In the genomic region with DNA sequence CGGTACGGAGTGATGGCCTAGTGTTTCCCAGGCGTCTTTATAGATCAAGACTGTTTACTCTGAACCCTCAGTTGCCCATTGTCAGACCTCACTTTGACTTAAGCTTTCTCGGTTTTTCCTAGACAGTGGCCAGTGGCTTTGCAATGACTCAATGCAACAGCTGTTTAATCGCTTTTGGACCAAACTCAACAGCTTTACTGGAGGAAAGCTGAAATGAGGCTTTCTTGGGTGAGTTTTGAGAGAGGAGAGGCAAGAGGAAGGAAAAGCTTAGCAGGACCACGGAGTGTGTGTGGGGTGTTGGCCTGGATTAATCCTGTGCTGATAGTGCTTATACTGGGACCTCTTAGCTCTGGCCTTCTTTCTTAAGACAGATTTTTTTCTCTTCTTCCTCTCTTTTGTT, we compare ENCODE assay signal across 8 mouse cellular contexts. TPM values are rescaled to one million over a fixed set of nuclear protein-coding genes. Genes with fewer than 3 reads are reported as not detected.
DNase-seq lines count a peak whose midpoint lies in the region; ATAC-seq and TF ChIP-seq lines count a peak whose summit lies in the region.

No protein-coding gene starts in this region.

- no peak for ATAC-seq in embryonic facial prominence, embryonic 13.5 days (ENCODE audit: insufficient number of reproducible peaks, insufficient read depth, low FRiP score, low TSS enrichment, low read depth)
- no peak for ATAC-seq in hindbrain, embryonic 14.5 days (ENCODE audit: low FRiP score)
- no peak for ATAC-seq in midbrain, postnatal 0 days (ENCODE audit: low FRiP score)

- no peak for TF ChIP-seq CTCF in midbrain, postnatal 0 days (IDR thresholded peaks at IDR 0.05)
- TF ChIP-seq CTCF in layer of hippocampus, adult 2 months (conservative IDR thresholded peaks at IDR 0.05), result no peak

- no peak overlapping the region for H3K27ac ChIP-seq in heart, embryonic 10.5 days
- peak overlapping the region; percentile 78; the same call in 1 of the 2 replicates for H3K27ac ChIP-seq in embryonic facial prominence, embryonic 13.5 days
- no peak overlapping the region for H3K27ac ChIP-seq in hindbrain, embryonic 14.5 days
- H3K27ac ChIP-seq in midbrain, postnatal 0 days (ENCODE audit: low read depth, low read length), result no peak overlapping the region
- H3K27ac ChIP-seq in layer of hippocampus, adult 2 months, result no peak overlapping the region

- DNase-seq in heart, embryonic 10.5 days (ENCODE audit: low spot score), result no peak
- no peak for DNase-seq in heart, postnatal 25 days (ENCODE audit: low spot score)
- no peak for DNase-seq in hindbrain, embryonic 14.5 days (ENCODE audit: low spot score)
- DNase-seq in midbrain, postnatal 0 days (ENCODE audit: low spot score), result no peak
- no peak for DNase-seq in layer of hippocampus, adult 2 months (ENCODE audit: low spot score in 2 of 2)
- no peak for DNase-seq in kidney, adult 18-20 months
- DNase-seq in cerebellum, adult 8-10 months, result no peak

- H3K9me3 ChIP-seq in heart, embryonic 10.5 days, result peaks cover 3% of the 10 kb centered on the region; the same call in 1 of the 2 replicates
- no peaks in the 10 kb centered on the region for H3K9me3 ChIP-seq in embryonic facial prominence, embryonic 13.5 days
- H3K9me3 ChIP-seq in hindbrain, embryonic 14.5 days (ENCODE audit: control insufficient read depth, low read length), result peaks cover 10% of the 10 kb centered on the region
- H3K9me3 ChIP-seq in midbrain, postnatal 0 days (ENCODE audit: low read length), result peaks cover 5% of the 10 kb centered on the region; the same call in 1 of the 2 replicates

- H3K27me3 ChIP-seq in heart, embryonic 10.5 days (ENCODE audit: insufficient read depth, poor library complexity, severe bottlenecking), result peaks cover 65% of the 10 kb centered on the region
- peaks cover 76% of the 10 kb centered on the region for H3K27me3 ChIP-seq in embryonic facial prominence, embryonic 13.5 days
- H3K27me3 ChIP-seq in hindbrain, embryonic 14.5 days (ENCODE audit: control insufficient read depth, insufficient read depth, low read length), result peaks cover 86% of the 10 kb centered on the region
- H3K27me3 ChIP-seq in midbrain, postnatal 0 days (ENCODE audit: insufficient read depth, low read length), result peaks cover 45% of the 10 kb centered on the region

- peak overlapping the region; percentile 68 for H3K4me3 ChIP-seq in heart, embryonic 10.5 days
- peak overlapping the region; percentile 48 for H3K4me3 ChIP-seq in embryonic facial prominence, embryonic 13.5 days
- H3K4me3 ChIP-seq in hindbrain, embryonic 14.5 days (replicated peaks; ENCODE audit: low read length), result no peak overlapping the region
- peak overlapping the region; percentile 49 for H3K4me3 ChIP-seq in midbrain, postnatal 0 days (ENCODE audit: low read depth, low read length)
- H3K4me3 ChIP-seq in layer of hippocampus, adult 2 months, result no peak overlapping the region

- H3K9ac ChIP-seq in embryonic facial prominence, embryonic 13.5 days, result no peak overlapping the region
- no peak overlapping the region for H3K9ac ChIP-seq in hindbrain, embryonic 14.5 days
- no peak overlapping the region for H3K9ac ChIP-seq in midbrain, postnatal 0 days (replicated peaks; ENCODE audit: low read length, poor library complexity, severe bottlenecking)

- peaks cover 5% of the 10 kb centered on the region for H3K4me1 ChIP-seq in heart, embryonic 10.5 days
- peaks cover 41% of the 10 kb centered on the region for H3K4me1 ChIP-seq in embryonic facial prominence, embryonic 13.5 days
- no peaks in the 10 kb centered on the region; the same call in 1 of the 2 replicates for H3K4me1 ChIP-seq in hindbrain, embryonic 14.5 days (replicated peaks; ENCODE audit: control insufficient read depth, insufficient read depth, low read length)
- H3K4me1 ChIP-seq in midbrain, postnatal 0 days (ENCODE audit: insufficient read depth, low read length), result no peaks in the 10 kb centered on the region

- intact Hi-C loops in heart, postnatal 25 days (cut with DNase I), result no loop called here

- H3K36me3 ChIP-seq in heart, embryonic 10.5 days, result no peaks in the 10 kb centered on the region
- H3K36me3 ChIP-seq in embryonic facial prominence, embryonic 13.5 days, result no peaks in the 10 kb centered on the region
- no peaks in the 10 kb centered on the region for H3K36me3 ChIP-seq in hindbrain, embryonic 14.5 days (replicated peaks; ENCODE audit: control insufficient read depth, insufficient read depth)
- H3K36me3 ChIP-seq in midbrain, postnatal 0 days (ENCODE audit: insufficient read depth, low read length), result no peaks in the 10 kb centered on the region

- WGBS in heart, embryonic 10.5 days, result 19% methylated on average over 6 of the region's 6 CpGs
- WGBS in embryonic facial prominence, embryonic 13.5 days, result 16% methylated on average over 6 of the region's 6 CpGs
- whole genome bisulfite sequencing in hindbrain, embryonic 14.5 days, result 14% methylated on average over 6 of the region's 6 CpGs
- 12% methylated on average over 6 of the region's 6 CpGs for WGBS in midbrain, postnatal 0 days

- H3K4me2 ChIP-seq in embryonic facial prominence, embryonic 13.5 days, result peak overlapping the region; percentile 88
- H3K4me2 ChIP-seq in hindbrain, embryonic 14.5 days (replicated peaks), result peak overlapping the region; percentile 66
- peak overlapping the region; percentile 90 for H3K4me2 ChIP-seq in midbrain, postnatal 0 days (ENCODE audit: low read depth, low read length, poor library complexity, severe bottlenecking)

RNA-seq across cellular contexts. Expression of a gene that starts 36.3 kb away (rescaled TPM):
- polyA plus RNA-seq in heart, embryonic 10.5 days (2016; fragmentation: Nextera tagmentation; extraction: Ambion mirVana), result 0.10 and 0.16 TPM in 2 replicates
- under 1 TPM in 1 of 2 experiments, not detected in 1; 0.05 TPM for total RNA-seq in heart, postnatal 25 days (2021)
- polyA plus RNA-seq in embryonic facial prominence, embryonic 13.5 days (2015; fragmentation: Nextera tagmentation; extraction: Ambion mirVana), result 3.5 and 3.9 TPM in 2 replicates
- 0.89 and 1.1 TPM in 2 replicates for polyA plus RNA-seq in hindbrain, embryonic 14.5 days (2014; fragmentation: Nextera tagmentation; extraction: Ambion mirVana)
- 2.4 and 2.5 TPM in 2 replicates for total RNA-seq in midbrain, postnatal 0 days (2014; rRNA removed)
- polyA plus RNA-seq in midbrain, postnatal 0 days (2015; fragmentation: Nextera tagmentation; extraction: Ambion mirVana), result 0.59 and 0.74 TPM in 2 replicates
- 1 to 10 TPM in 1 of 2 experiments, under 1 TPM in 1; 0.69 to 1.2 TPM for total RNA-seq in layer of hippocampus, adult 2 months (2021)

Comparison
In these comparisons a context has a peak if more than half of its experiments do, and no peak if none do; other contexts are left out.
1. H3K4me3 ChIP-seq: peak in heart, embryonic 10.5 days (single experiment), embryonic facial prominence, embryonic 13.5 days (single experiment) and midbrain, postnatal 0 days (single experiment); none in hindbrain, embryonic 14.5 days (single experiment) and layer of hippocampus, adult 2 months (single experiment).
2. Peak in every context shown above with its lines, with median percentiles within 50 percentile points of each other: H3K4me2 ChIP-seq.